Mouse (Mus musculus): ENCODE data around the gene Brinp2. TPM values are rescaled to one million over a fixed set of nuclear protein-coding genes. Genes with fewer than 3 reads are reported as not detected.

The Brinp2 gene
- total RNA-seq, 2 experiments from 2014 or later = 0.53 to 0.58 TPM

DNA sequence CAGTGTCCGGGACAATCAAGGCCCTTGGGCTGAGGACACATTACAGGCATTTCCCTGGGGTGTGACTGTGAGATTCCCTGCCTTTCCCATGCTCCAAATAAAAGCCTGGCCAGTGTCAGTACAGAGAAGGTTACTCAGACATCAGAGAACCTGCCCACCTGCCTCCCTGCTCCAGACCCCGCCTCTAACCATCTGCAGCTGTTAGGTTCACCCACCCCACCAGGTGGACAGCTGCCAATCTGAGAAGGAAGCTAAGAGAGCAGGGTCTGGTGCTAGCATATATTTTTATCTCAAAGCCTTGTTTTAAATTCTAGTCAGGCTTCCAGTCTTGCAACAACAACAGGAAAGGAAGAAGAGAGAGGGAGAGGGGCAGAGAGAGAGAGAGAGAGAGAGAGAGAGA, 128.9 kb downstream of the Brinp2 start:
- DNase-seq (ENCODE audit: low spot score in 2 of 2) = no peak

DNA sequence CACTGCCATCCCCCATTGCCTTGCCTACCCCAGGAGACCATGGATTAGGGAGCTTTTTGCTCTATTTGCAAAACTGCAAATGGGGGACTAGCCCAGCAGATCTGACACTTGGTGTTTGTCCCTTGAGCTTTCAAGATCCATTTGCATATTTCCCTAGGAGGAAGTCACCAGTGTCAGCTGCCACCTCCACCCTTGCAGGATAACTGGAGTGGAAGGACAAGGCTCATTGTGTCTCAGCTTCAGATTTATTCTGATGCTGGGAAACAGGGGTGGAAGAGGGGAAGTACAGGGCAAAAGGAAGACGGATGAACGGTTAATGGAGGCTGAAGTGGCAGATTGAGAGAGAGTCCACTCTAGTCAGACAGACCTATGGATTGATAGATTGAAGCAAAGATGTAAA, 129.4 kb downstream of the Brinp2 start:
- DNase-seq (ENCODE audit: low spot score in 2 of 2) = no peak

DNA sequence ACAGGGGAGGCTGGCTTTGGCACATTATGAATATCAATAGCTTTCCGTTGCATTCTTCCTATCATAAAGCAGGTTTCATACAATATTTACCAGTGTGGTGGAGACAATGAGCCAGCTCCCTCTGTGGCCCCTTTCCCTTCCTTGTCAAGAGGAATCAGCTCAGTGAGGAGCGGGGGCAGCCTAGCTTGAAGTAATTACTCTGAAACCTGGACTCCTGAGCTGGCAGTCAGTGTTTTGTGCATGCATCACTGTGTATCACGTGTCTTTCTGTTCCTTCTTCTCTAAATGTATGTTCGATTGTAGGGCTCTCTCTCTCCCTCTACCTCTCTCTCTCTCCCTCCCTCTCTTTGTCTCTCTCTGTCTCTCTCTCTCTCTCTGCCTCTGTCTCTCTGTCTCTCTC, 135.1 kb downstream of the Brinp2 start:
- DNase-seq (ENCODE audit: low spot score in 2 of 2) = no peak

DNA sequence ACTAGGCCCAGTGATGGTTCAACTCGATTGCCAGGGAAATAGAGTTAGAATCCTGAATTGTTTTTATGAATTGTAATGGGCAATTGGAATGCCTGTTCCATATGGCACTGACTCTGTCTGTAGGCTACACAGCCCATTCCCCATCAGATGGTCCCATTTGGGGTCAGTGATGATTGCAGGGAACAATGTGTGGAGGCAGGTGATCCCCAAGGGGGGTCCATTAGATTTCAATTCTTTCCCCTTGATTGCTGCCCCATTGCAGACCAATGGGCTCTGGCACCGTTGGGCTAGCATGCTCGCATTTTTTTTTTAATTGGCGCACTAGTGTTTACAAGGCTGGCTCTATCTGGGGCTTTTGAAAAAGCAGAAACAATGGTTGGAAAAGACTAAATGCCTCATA, 136.0 kb downstream of the Brinp2 start:
- DNase-seq (ENCODE audit: low spot score in 2 of 2) = no peak

DNA sequence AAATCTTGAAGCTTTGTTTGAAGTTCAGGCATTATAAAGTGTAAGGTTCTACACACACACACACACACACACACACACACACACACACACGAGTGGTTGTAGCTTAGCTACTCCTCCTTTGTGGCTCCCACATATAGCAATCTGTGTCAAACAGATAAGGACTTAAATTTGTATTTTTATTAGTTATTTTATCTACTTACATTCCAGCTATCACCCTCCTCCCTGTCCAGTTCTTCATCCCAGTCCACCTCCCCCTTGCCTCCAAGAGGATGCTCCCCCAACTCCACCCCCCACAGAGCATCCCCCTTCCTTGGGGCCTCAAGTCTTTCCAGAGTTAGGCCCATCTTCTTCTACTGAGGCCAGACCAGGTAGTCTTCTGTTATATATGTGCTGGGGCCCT, 137.4 kb downstream of the Brinp2 start:
- DNase-seq (ENCODE audit: low spot score in 2 of 2) = no peak

DNA sequence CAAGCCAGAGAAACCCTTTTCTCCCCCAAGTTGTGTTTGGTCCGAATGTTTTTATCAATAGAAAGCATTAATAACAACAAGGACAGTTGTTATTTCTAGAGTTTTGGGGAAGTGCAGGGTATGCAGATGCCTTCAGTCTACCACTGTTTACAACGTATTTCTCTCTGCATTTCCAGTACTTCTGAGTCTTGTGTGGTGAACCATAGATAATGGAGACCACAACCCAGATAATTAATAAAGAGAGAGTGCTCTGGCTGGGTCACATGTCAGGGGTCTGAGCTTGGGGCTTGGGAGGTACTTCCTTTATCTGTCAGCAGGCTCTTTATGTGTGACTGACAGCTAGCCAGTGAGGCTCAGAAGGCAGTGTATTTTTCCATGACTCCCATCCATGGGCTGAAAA, 137.8 kb downstream of the Brinp2 start:
- no peak for DNase-seq (ENCODE audit: low spot score in 2 of 2)

DNA sequence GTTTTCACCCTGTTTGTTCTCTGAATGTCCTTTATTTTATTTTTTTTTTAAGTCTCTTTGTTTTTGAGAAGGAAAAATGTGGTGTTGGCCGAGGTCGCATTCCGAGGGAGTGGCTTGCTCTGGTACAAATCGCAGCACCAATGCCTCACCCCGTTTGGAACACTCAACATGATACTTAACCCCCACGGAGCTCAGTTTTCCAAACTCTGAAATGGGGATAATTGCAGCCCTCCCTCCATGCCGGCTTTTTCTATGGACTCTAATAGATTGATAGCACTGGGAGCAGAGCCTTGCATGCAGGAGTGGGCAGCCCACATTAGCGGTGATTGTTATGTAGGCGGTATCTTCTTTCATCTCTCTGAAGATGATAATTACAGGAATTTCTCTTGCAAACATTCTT, 140.5 kb downstream of the Brinp2 start:
- no peak for DNase-seq (ENCODE audit: low spot score in 2 of 2)

DNA sequence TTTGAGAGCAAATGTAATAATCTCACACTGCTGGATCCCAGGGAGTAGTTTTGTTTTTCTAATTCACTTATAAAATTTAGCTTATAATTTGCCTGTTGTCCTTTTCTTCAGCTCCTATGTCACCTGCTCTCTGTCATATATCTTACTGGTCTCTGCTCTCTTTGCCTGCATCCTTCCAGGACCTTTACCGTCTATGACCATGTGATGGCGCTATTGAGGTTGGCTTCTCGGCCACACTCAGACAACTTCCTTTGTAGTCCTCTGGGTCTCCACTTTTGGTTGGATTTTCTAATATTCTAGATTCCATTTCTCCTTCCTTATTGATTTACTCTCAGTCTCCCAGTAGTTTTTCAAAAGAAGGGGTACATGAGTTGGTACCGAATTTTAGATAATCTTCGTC, 141.4 kb downstream of the Brinp2 start:
- peak in 1 of 2 experiments; percentile 18 for DNase-seq (ENCODE audit: low spot score in 2 of 2)

DNA sequence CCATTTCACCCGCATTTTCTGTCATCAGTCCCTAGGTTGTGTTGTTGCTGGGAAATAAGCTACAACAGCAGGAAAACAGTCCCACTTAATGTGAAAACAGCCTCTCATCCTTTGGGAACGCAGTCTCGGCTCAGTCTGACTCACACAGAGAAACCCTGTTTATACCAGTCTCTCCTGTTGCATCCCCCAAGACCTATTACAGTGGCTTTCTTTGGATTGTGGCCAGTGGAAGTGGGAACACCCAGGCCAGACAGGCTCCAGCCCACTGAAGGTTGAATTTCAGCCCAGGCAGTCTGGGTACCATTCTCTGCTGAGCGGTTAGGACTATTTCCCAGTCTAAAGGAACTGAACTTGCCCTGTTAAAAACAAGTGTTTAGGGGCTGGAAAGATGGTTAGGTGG, 142.4 kb downstream of the Brinp2 start:
- DNase-seq (ENCODE audit: low spot score in 2 of 2) = no peak

DNA sequence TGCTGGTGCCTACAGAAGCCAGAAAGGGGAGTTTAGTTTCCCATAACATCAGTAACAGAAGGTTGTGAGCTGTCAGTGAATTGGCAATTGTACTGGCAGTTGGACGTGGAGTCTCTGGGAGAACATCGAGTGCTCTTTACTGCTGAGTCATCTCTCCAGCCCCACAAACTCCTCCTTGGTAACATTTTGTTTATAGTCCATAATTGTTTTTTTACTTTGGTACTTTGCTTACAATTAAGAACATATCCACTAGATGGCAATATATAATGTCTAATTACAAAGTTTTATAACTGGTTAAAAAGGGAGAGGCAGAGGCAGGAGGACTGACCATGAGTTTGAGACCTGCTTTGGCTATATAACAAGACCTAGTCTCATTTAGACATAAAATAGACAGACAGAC, 148.5 kb downstream of the Brinp2 start:
- DNase-seq (ENCODE audit: low spot score in 2 of 2) = no peak

DNA sequence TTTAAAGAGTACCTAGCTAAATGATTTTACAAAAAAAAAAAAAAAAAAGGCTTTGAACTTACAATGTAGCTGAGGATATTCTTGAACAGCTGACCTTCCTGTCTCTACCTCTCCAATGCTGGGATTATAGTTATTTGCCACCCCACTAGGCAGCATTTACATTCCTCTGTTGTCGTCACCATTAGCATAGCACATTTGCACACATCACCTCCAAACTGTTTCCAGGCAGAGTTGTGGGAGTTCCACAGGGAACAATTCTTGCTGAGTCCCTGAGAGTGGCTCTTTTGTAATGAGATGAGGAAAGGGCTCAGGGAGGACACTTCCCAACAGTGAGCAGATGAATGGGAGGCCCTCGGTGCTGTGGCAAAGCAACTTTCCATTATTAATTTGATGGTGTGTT, 153.2 kb downstream of the Brinp2 start:
- no peak for DNase-seq (ENCODE audit: low spot score in 2 of 2)

Other genes starting within 250 kb of the Brinp2 start
- 10 to 100 TPM in 1 of 2 experiments, 1 to 10 TPM in 1; 9.1 to 10.2 TPM for gene Astn1, start 5.9 kb upstream of the Brinp2 start, total RNA-seq (2021)

All from adrenal gland, adult 18-20 months (tissue).